Mouse (Mus musculus): ENCODE results near the gene E130308A19Rik.

DNA sequence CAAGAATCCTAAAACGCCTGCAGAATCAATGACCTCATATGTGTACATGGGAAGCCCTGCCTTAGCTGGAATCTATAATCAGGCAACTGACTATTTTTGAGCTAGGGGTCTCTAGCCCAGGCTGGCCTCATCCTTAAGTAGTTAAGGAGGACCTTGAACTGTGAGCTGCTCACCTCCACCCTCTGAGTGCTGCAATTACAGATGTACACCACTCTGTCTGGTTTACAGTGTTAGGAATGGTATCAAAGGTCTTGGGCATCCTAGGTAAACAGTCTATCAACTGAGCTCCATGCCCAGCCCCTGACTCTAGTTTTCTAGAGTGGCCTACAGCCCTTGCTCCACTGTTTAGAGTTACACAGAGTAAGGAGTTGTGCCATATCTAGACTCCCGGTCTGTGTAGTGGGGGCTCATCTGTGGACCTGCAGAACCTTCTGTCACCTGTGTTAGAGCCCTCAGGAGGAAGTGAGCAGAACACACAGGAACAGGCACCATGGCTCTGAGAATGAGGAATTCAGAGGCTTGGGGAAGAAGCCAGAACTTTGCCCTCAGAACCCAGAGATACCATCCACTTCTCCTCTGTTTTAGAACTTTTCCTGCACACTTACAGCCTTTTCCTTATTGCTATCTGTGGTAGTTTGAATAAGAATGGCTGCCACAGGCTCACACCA, 169.9 kb downstream of the E130308A19Rik start:
- TF ChIP-seq NELFE (IDR thresholded peaks at IDR 0.05; ENCODE audit: low read depth, low read length) (no peak), CTCF (conservative IDR thresholded peaks at IDR 0.05 in 1 of 2, IDR thresholded peaks at IDR 0.05 in 1 of 2; ENCODE audit: low read depth in 2 of 2, low read length in 2 of 2) (no peak)

Measured in CH12.LX (cell line).